Mouse (Mus musculus) kidney, postnatal 0 days (tissue): ENCODE measurements around the gene Ppm1b. TPM values are rescaled to one million over a fixed set of nuclear protein-coding genes. Genes with fewer than 3 reads are reported as not detected.
"Not testable (repeated sequence)": the region's sequence is repeated elsewhere in the genome, so short reads cannot be mapped to it uniquely, and the experiment has no call there.

ENCODE experiments used
- ATAC-seq: fragments of 200-750 bp; cut with Nextera tagmentation; replicated peaks from 2 replicates; pipeline ENCODE4 v1.8.0; 2017; ENCODE audit warnings: low read depth, moderate number of reproducible peaks, moderate TSS enrichment, moderate library complexity; ENCODE audit not compliant: low FRiP score
- DNase-seq: peaks from one replicate; pipeline ENCODE4 v3.0.0-alpha.2; 2016; ENCODE audit warnings: low spot score
- H3K27ac ChIP-seq: fragments of 300-500 bp; sonication (generic); 2 replicates; pipeline ENCODE4 v1.5.1; 2014; ENCODE audit warnings: mild to moderate bottlenecking
- H3K27me3 ChIP-seq: fragments of 300-500 bp; sonication (generic); 2 replicates; pipeline ENCODE4 v1.6.1; 2014; ENCODE audit warnings: low read length, mixed read lengths; ENCODE audit not compliant: insufficient read depth
- H3K36me3 ChIP-seq: fragments of 300-500 bp; sonication (generic); 2 replicates; pipeline ENCODE4 v1.6.1; 2014; ENCODE audit warnings: low read length, mixed read lengths; ENCODE audit not compliant: insufficient read depth
- H3K4me1 ChIP-seq: fragments of 300-500 bp; sonication (generic); replicated peaks from 2 replicates; pipeline ENCODE4 v1.6.1; 2014; ENCODE audit warnings: antibody characterized with exemption, low read length, mixed read lengths; ENCODE audit not compliant: insufficient read depth
- H3K4me2 ChIP-seq: fragments of 300-500 bp; sonication (generic); 2 replicates; pipeline ENCODE4 v1.6.1; 2014; ENCODE audit warnings: mild to moderate bottlenecking, low read length, moderate library complexity, mixed read lengths
- H3K4me3 ChIP-seq: fragments of 300-500 bp; sonication (generic); replicated peaks from 2 replicates; pipeline ENCODE4 v1.5.1; 2014; ENCODE audit warnings: low read depth, low read length
- H3K9ac ChIP-seq: fragments of 300-500 bp; sonication (generic); 2 replicates; pipeline ENCODE4 v1.6.1; 2014; ENCODE audit warnings: low read depth, low read length
- H3K9me3 ChIP-seq: fragments of 300-500 bp; sonication (generic); replicated peaks from 2 replicates; pipeline ENCODE4 v1.6.1; 2016; ENCODE audit warnings: low read length, inconsistent platforms, mixed read lengths
- CTCF ChIP-seq: IDR thresholded peaks from 2 replicates; pipeline ENCODE4 v1.5.1; 2016; ENCODE audit warnings: antibody characterized with exemption, low read depth, mild to moderate bottlenecking, moderate library complexity
- WGBS: fragments of 180-500 bp; shearing (Covaris S2); extraction: QIAGEN DNeasy Blood & Tissue Kit; methylation state at CpG from one replicate; pipeline ENCODE4 v1.1.7; 2014; 5-methylcytosine and 5-hydroxymethylcytosine counted together
- polyA plus RNA-seq: library from polyadenylated mRNA; unstranded; fragments of >200 nt; fragmentation: Nextera tagmentation; extraction: Ambion mirVana; gene quantifications from 2 replicates; pipeline ENCODE4 v1.2.1, GENCODE M21; 2015

Ppm1b gene
- polyA plus RNA-seq, 1 experiment from 2014 or later: 67.3 TPM

GRCm38 (mm10) chr17:84933968-84934367 is 22.6 kb upstream of the Ppm1b start:
- ATAC-seq (no peak), DNase-seq (no peak)
- H3K36me3 ChIP-seq: no peaks in the 10 kb centered on the region
- H3K4me3 ChIP-seq: no peak overlapping the region
- no peak overlapping the region for H3K4me2 ChIP-seq
- WGBS: 71% methylated on average over 5 of the region's 5 CpGs
- no peaks in the 10 kb centered on the region for H3K27me3 ChIP-seq
- no peak overlapping the region for H3K9ac ChIP-seq
- no peak overlapping the region for H3K27ac ChIP-seq
- H3K9me3 ChIP-seq: no peaks in the 10 kb centered on the region
- H3K4me1 ChIP-seq: no peaks in the 10 kb centered on the region
- TF ChIP-seq CTCF: no peak

- H3K36me3 ChIP-seq, H3K9ac ChIP-seq, H3K4me2 ChIP-seq, H3K4me3 ChIP-seq, H3K27ac ChIP-seq, ATAC-seq, H3K27me3 ChIP-seq, DNase-seq, H3K4me1 ChIP-seq, H3K9me3 ChIP-seq: not testable (repeated sequence)
- WGBS: 37% methylated on average over 4 of the region's 4 CpGs
These were observed 20.9 kb upstream of the Ppm1b start for GRCm38 (mm10) chr17:84935620-84936019.

- no peaks in the 10 kb centered on the region for H3K36me3 ChIP-seq
- no peak for TF ChIP-seq CTCF
- H3K4me2 ChIP-seq: no peak overlapping the region
- no peak for ATAC-seq
- no peak overlapping the region for H3K4me3 ChIP-seq
- no peaks in the 10 kb centered on the region for H3K27me3 ChIP-seq
- no peak overlapping the region for H3K9ac ChIP-seq
- 10% methylated on average over 9 of the region's 9 CpGs for whole genome bisulfite sequencing
- H3K27ac ChIP-seq: no peak overlapping the region
- no peaks in the 10 kb centered on the region for H3K9me3 ChIP-seq
- H3K4me1 ChIP-seq: no peaks in the 10 kb centered on the region
- DNase-seq: no peak
These were observed 20.2 kb upstream of the Ppm1b start for GRCm38 (mm10) chr17:84936301-84936700.

GRCm38 (mm10) chr17:84936809-84937208 is 19.7 kb upstream of the Ppm1b start:
- DNase-seq: no peak
- ATAC-seq: no peak
- Histone ChIP-seq H3K9ac (no peak overlapping the region), H3K9me3 (no peaks in the 10 kb centered on the region), H3K27me3 (no peaks in the 10 kb centered on the region), H3K4me1 (no peaks in the 10 kb centered on the region), H3K4me3 (no peak overlapping the region), H3K4me2 (no peak overlapping the region), H3K36me3 (no peaks in the 10 kb centered on the region), H3K27ac (no peak overlapping the region)
- WGBS: 81% methylated on average over 5 of the region's 5 CpGs
- TF ChIP-seq CTCF: no peak

- Histone ChIP-seq H3K4me1 (no peaks in the 10 kb centered on the region), H3K36me3 (no peaks in the 10 kb centered on the region), H3K9ac (no peak overlapping the region), H3K27me3 (no peaks in the 10 kb centered on the region), H3K4me3 (no peak overlapping the region), H3K4me2 (no peak overlapping the region), H3K27ac (no peak overlapping the region), H3K9me3 (no peaks in the 10 kb centered on the region)
- TF ChIP-seq CTCF: no peak
- DNase-seq (no peak), ATAC-seq (no peak)
- 89% methylated on average over 7 of the region's 7 CpGs for WGBS
These were observed 19.3 kb upstream of the Ppm1b start for GRCm38 (mm10) chr17:84937220-84937619.

GRCm38 (mm10) chr17:84938215-84938614 is 18.3 kb upstream of the Ppm1b start:
- H3K4me1 ChIP-seq: no peaks in the 10 kb centered on the region
- H3K9me3 ChIP-seq: no peaks in the 10 kb centered on the region
- H3K9ac ChIP-seq: no peak overlapping the region
- no peaks in the 10 kb centered on the region for H3K27me3 ChIP-seq
- H3K36me3 ChIP-seq: no peaks in the 10 kb centered on the region
- DNase-seq (no peak), ATAC-seq (no peak)
- no peak; the same call in 1 of the 2 replicates for TF ChIP-seq CTCF
- no peak overlapping the region for H3K4me2 ChIP-seq
- H3K27ac ChIP-seq: no peak overlapping the region
- H3K4me3 ChIP-seq: no peak overlapping the region
- 91% methylated on average over 4 of the region's 4 CpGs for WGBS

GRCm38 (mm10) chr17:84940017-84940731 is 16.4 kb upstream of the Ppm1b start:
- ATAC-seq: no peak
- Histone ChIP-seq H3K4me3 (no peak overlapping the region), H3K9me3 (no peaks in the 10 kb centered on the region), H3K36me3 (no peaks in the 10 kb centered on the region), H3K4me2 (no peak overlapping the region), H3K4me1 (no peaks in the 10 kb centered on the region), H3K27me3 (no peaks in the 10 kb centered on the region), H3K9ac (no peak overlapping the region), H3K27ac (no peak overlapping the region)
- no peak for TF ChIP-seq CTCF
- DNase-seq: peak; percentile 29
- WGBS: 75% methylated on average over 9 of the region's 9 CpGs
